Mouse (Mus musculus) layer of hippocampus, postnatal 36 days (tissue): Measurements from ENCODE around the gene Rnf39. TPM values are rescaled to one million over a fixed set of nuclear protein-coding genes. Genes with fewer than 3 reads are reported as not detected.
A peak's percentile ranks its signal among the peaks of the same experiment; 100 is the strongest.
"Not testable (repeated sequence)": the region's sequence is repeated elsewhere in the genome, so short reads cannot be mapped to it uniquely, and the experiment has no call there.

Experiments
- DNase-seq, 2 experiments: peaks; one replicate each; pipeline ENCODE4 v3.0.0; 2022
- total RNA-seq, 2 experiments: library from RNA; stranded (reverse); gene quantifications; 2 replicates each; pipeline ENCODE4 v1.2.3; 2021

Rnf39 gene
- total RNA-seq, 2 experiments from 2014 or later, result 4.4 to 7.3 TPM

- DNase-seq, result no peak
These were observed 39.8 kb downstream of the Rnf39 start for GRCm38 (mm10) chr17:36982253-36983155.

GRCm38 (mm10) chr17:36988475-36988874, 45.8 kb downstream of the Rnf39 start:
- DNase-seq, result no peak

GRCm38 (mm10) chr17:36989437-36989836, 46.7 kb downstream of the Rnf39 start, which contains the start of gene H2-M5:
Gene H2-M5, minus strand, starts transcription at chr17:36989537.
- no peak for DNase-seq

- not testable (repeated sequence) for DNase-seq
These were observed 47.9 kb downstream of the Rnf39 start for GRCm38 (mm10) chr17:36990630-36991029.

GRCm38 (mm10) chr17:36992336-36993104, 49.8 kb downstream of the Rnf39 start:
- DNase-seq, result no peak

GRCm38 (mm10) chr17:36993770-36994325, 51.1 kb downstream of the Rnf39 start:
- no peak for DNase-seq

- DNase-seq, result no peak
These were observed 51.8 kb downstream of the Rnf39 start for GRCm38 (mm10) chr17:36994528-36994927.

GRCm38 (mm10) chr17:36995448-36995847, 52.7 kb downstream of the Rnf39 start:
- no peak for DNase-seq

GRCm38 (mm10) chr17:36997033-36997735, 54.5 kb downstream of the Rnf39 start:
- DNase-seq, result peak; percentile 66 to 72

Other genes with a start within 250 kb of the Rnf39 start
- not detected for gene H2-M10.5, start 170.0 kb upstream of the Rnf39 start, total RNA-seq
- not detected for gene H2-M10.6, start 130.7 kb upstream of the Rnf39 start, total RNA-seq
- gene Trim26, start 105.8 kb upstream of the Rnf39 start, total RNA-seq, result 10 to 100 TPM; 15.9 to 20.3 TPM
- not detected for gene Trim15, start 75.7 kb upstream of the Rnf39 start, total RNA-seq
- gene Trim10, start 73.3 kb upstream of the Rnf39 start, total RNA-seq, result not detected
- not detected for gene Trim40, start 52.8 kb upstream of the Rnf39 start, total RNA-seq
- not detected for gene Trim31, start 44.8 kb upstream of the Rnf39 start, total RNA-seq
- 100 to 1,000 TPM; 132 to 138 TPM for gene Ppp1r11, start 8.8 kb downstream of the Rnf39 start, total RNA-seq
- gene Znrd1, start 15.6 kb downstream of the Rnf39 start, total RNA-seq, result 10 to 100 TPM; 37.6 to 41.3 TPM
- gene Znrd1as, start 15.7 kb downstream of the Rnf39 start, total RNA-seq, result 1 to 10 TPM; 6.1 to 8.8 TPM
- not detected for gene 2410137M14Rik, start 38.3 kb downstream of the Rnf39 start, total RNA-seq
- gene H2-M5, start 46.6 kb downstream of the Rnf39 start, total RNA-seq, result 1 to 10 TPM in 1 of 2 experiments, under 1 TPM in 1; 1.00 to 1.1 TPM
- gene Zfp57, start 58.2 kb downstream of the Rnf39 start, total RNA-seq, result 10 to 100 TPM; 15.9 to 18.1 TPM
- 10 to 100 TPM; 67.6 to 72.6 TPM for gene Mog, start 80.5 kb downstream of the Rnf39 start, total RNA-seq
- 100 to 1,000 TPM; 688 to 703 TPM for gene Gabbr1, start 103.0 kb downstream of the Rnf39 start, total RNA-seq
- not detected for gene Olfr90, start 145.6 kb downstream of the Rnf39 start, total RNA-seq
- gene Olfr91, start 155.4 kb downstream of the Rnf39 start, total RNA-seq, result not detected
- not detected for gene Olfr92, start 177.2 kb downstream of the Rnf39 start, total RNA-seq
- gene Olfr93, start 218.6 kb downstream of the Rnf39 start, total RNA-seq, result not detected